Mouse (Mus musculus) midbrain, embryonic 10.5 days (tissue): Measurements from ENCODE around the gene Slc45a3. TPM values are rescaled to one million over a fixed set of nuclear protein-coding genes. Genes with fewer than 3 reads are reported as not detected.
A peak's percentile ranks its signal among the peaks of the same experiment; 100 is the strongest.

Experiments used
- DNase-seq: peaks from one replicate; pipeline ENCODE4 v3.0.0-alpha.2; 2017; ENCODE audit warnings: low spot score
- H3K27ac ChIP-seq: fragments of 300-500 bp; sonication (generic); replicated peaks from 2 replicates; pipeline ENCODE4 v1.5.1; 2016; ENCODE audit warnings: mild to moderate bottlenecking
- H3K27me3 ChIP-seq: fragments of 300-500 bp; sonication (generic); 2 replicates; pipeline ENCODE4 v1.6.1; 2016; ENCODE audit warnings: low read depth, mild to moderate bottlenecking; ENCODE audit not compliant: poor library complexity, severe bottlenecking
- H3K36me3 ChIP-seq: fragments of 300-500 bp; sonication (generic); 2 replicates; pipeline ENCODE4 v1.6.1; 2016; ENCODE audit warnings: mild to moderate bottlenecking, moderate library complexity
- H3K4me1 ChIP-seq: fragments of 300-500 bp; sonication (generic); 2 replicates; pipeline ENCODE4 v1.6.1; 2016
- H3K4me3 ChIP-seq: fragments of 300-500 bp; sonication (generic); 2 replicates; pipeline ENCODE4 v1.5.1; 2016; ENCODE audit warnings: mild to moderate bottlenecking, moderate library complexity
- H3K9me3 ChIP-seq: fragments of 300-500 bp; sonication (generic); replicated peaks from 2 replicates; pipeline ENCODE4 v1.6.1; 2016; ENCODE audit warnings: mild to moderate bottlenecking
- WGBS: fragments of 180-500 bp; shearing (Covaris S2); methylation state at CpG from one replicate; pipeline ENCODE4 v1.1.7; 2016; 5-methylcytosine and 5-hydroxymethylcytosine counted together
- polyA plus RNA-seq: library from polyadenylated mRNA; unstranded; fragments of >200 nt; fragmentation: Nextera tagmentation; extraction: Ambion mirVana; gene quantifications from 2 replicates; pipeline ENCODE4 v1.2.1, GENCODE M21; 2016

The Slc45a3 gene
- polyA plus RNA-seq, 1 experiment from 2014 or later = 18.6 TPM

DNA sequence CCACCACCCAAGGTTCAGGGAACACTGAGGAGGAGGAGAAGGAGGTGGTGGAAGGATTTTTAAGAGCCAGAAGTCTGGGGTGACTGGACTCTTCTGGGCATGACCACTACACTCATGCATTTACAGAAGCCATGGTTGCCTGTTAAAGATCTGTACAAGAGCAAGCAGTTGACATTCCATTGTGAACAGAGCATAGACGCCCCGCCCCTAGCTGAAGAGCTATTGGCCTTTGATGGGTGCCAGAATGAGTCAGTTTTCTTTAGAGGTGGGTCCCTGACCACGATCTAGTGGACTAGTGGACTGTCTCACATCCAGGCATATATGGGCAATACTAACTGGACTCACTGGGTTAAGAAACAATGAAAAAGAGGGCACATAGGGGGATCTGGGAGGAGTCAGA, 43.3 kb downstream of the Slc45a3 start:
- Histone ChIP-seq H3K4me1 (peaks cover 27% of the 10 kb centered on the region), H3K27ac (no peak overlapping the region), H3K4me3 (no peak overlapping the region), H3K9me3 (no peaks in the 10 kb centered on the region), H3K36me3 (no peaks in the 10 kb centered on the region), H3K27me3 (no peaks in the 10 kb centered on the region)
- WGBS = 89% methylated on average over 3 of the region's 3 CpGs
- DNase-seq = no peak

DNA sequence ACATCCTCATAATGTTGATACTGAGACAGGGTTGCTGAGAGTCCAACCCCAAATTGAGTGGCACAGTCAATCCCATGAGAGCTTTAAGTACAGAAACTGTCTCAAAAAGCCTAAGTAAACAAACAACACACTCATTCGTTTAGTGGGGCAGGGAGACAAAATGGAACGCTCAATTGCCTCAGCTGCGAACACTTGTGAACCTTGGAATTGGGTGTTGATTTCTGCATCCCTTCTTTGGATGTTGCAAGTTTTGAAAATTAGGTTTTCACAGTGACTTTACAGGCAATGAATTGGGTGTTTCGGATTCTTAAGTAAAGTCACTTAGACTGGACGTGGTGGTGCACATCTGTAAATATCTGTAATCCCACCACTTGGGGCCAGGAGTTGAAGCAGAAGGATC, 44.0 kb downstream of the Slc45a3 start:
- H3K27me3 ChIP-seq = no peaks in the 10 kb centered on the region
- H3K27ac ChIP-seq = peak overlapping the region; percentile 99

DNA sequence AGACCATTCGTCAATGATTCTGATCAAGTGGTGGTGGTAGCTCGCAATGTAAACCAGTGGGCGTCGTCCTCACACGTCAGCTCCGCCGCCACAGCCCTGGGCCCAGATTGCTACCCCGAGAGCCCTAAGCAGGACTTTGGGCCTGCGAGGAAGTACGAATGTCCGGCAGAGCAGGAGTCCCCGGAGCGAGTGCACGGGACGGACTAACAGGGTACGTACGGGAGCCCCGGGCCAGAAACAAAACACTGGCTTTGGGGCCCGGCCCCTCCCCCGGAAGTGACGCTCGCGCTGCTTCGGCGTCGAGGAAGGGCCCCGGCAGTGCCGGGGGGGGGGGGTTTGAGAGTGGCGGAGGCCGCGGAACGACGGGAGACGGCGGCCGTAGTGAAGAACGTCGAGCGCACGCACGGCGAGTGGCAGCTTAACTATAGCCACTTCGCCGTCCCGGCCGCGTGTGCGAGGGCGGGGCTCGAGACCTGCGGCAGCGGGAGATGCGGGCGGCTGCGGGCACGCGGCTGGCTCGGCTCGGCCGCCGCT, 44.6 kb downstream of the Slc45a3 start, which contains the start of gene Elk4:
Gene Elk4 (plus strand): TSS at position 326 of the 534 bp plus-strand sequence.
- no peaks in the 10 kb centered on the region for H3K36me3 ChIP-seq
- under 1% methylated on average over 61 of the region's 61 CpGs for WGBS
- H3K9me3 ChIP-seq = no peaks in the 10 kb centered on the region
- H3K4me3 ChIP-seq = peak within 1 kb of the TSS; percentile 92
- DNase-seq = peak; percentile 93
- H3K27me3 ChIP-seq = no peaks in the 10 kb centered on the region
- peak within 1 kb of the TSS; percentile 99 for H3K27ac ChIP-seq
- H3K4me1 ChIP-seq = peaks cover 27% of the 10 kb centered on the region

More for the DNA sequence above, 44.0 kb downstream of the Slc45a3 start:
- Histone ChIP-seq H3K4me3 (peak overlapping the region; percentile 92), H3K4me1 (peaks cover 27% of the 10 kb centered on the region), H3K36me3 (no peaks in the 10 kb centered on the region), H3K9me3 (no peaks in the 10 kb centered on the region)
- no peak for DNase-seq
- 40% methylated on average over 5 of the region's 5 CpGs for WGBS

DNA sequence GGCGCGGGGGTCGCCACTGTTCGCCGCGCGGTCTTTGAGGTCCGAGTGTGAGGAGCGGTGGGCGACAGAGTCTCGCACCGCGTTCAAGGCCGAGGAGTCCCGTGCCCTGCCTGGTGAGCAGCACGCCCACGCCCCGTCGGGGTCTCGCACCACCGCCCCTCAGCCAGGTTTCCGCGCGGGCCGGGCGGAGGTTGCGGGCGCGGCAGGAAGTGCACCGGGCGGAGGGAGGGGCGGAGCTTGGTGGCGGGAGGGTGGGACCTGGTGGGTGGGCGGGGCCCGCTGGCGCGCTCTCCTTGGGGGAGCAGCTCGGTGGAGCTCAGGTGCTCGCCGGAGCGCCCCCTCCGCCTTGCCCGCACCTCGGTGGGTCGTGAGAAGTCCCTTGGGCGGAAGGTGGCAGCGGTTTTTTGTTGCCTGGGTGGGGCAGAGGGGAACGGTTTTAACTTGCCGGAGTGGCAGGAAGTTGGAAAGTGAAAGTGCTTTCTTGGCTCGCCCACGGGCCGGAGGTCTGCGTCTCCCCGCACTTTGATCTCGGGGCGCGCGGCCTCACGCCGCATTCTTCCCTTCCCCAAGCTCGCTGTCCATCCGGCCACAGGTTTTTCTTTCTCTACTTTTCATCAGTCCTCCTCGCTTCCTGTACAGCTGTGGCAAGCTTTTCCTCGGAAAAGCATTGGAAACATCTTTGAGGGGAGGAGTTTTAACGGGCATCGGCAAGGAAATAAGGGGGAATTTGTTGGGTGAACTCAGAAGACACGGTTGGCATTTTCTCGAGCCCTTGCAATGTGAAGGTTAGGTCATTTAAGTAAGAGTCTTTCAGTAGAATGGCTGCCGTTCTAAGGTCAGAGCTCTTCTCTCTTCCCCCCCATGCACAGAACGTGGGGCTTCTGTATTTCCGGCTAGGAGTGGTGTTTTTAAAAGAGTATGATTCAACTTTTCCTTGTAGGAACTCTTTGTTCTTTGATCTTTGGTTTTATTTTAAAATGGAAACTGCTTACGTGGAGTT, 45.4 kb downstream of the Slc45a3 start:
- peaks cover 27% of the 10 kb centered on the region for H3K4me1 ChIP-seq
- H3K36me3 ChIP-seq = no peaks in the 10 kb centered on the region
- no peaks in the 10 kb centered on the region for H3K27me3 ChIP-seq
- 1% methylated on average over 71 of the region's 72 CpGs for WGBS
- H3K4me3 ChIP-seq = peak overlapping the region; percentile 92
- no peaks in the 10 kb centered on the region for H3K9me3 ChIP-seq
- H3K27ac ChIP-seq = peak overlapping the region; percentile 99
- DNase-seq = peak; percentile 90

DNA sequence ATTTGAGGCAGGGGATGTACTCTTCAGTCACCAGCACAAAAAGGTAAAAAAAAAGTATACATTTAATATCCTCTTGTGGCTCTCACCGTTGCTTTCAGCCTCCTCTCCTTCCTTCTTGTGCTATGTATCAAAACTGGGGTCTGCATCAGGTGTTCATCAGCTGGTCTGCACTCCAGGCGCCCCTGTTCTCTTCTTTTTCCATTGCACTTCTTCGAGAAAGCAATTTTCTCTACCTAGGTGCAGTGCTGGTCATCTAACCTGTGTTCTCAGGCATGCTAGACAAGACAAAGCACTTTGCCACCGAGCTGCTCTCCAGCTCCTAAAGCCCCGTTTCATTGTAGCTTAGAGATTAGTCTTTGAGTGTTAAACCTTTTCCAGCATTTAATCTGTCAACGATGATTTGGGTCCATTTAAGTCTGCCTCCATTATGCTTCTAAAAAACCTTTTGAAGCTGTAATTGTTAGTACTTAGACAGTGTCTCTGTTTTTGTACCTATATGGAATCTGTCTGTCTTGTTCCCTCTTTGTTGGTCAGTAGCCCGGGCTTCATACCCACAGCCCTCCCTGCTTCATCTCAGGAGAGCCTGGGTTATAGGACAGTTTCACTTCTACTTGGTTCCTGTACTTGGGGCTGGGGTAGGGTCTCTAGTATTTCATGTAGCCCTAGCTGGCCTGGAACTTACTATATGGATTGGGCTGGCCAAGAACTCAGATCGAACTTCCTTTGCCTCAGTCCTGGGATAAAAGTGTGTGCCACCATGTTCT, 46.3 kb downstream of the Slc45a3 start:
- H3K27me3 ChIP-seq = no peaks in the 10 kb centered on the region
- no peaks in the 10 kb centered on the region for H3K9me3 ChIP-seq
- peaks cover 27% of the 10 kb centered on the region for H3K4me1 ChIP-seq
- H3K27ac ChIP-seq = 0 out of 2 replicates have a peak overlapping the region, but pooled peaks have one; percentile 99
- H3K4me3 ChIP-seq = peak overlapping the region; percentile 92
- no peak for DNase-seq
- peaks cover 5% of the 10 kb centered on the region for H3K36me3 ChIP-seq
- WGBS = 50% methylated on average over 8 of the region's 8 CpGs

GRCm38 (mm10) chr1:132010632-132011501, 48.1 kb downstream of the Slc45a3 start:
- Histone ChIP-seq H3K36me3 (peaks cover 23% of the 10 kb centered on the region), H3K27ac (no peak overlapping the region), H3K4me3 (no peak overlapping the region), H3K4me1 (peaks cover 27% of the 10 kb centered on the region), H3K27me3 (no peaks in the 10 kb centered on the region), H3K9me3 (no peaks in the 10 kb centered on the region)
- WGBS = 90% methylated on average over 17 of the region's 17 CpGs
- no peak for DNase-seq

DNA sequence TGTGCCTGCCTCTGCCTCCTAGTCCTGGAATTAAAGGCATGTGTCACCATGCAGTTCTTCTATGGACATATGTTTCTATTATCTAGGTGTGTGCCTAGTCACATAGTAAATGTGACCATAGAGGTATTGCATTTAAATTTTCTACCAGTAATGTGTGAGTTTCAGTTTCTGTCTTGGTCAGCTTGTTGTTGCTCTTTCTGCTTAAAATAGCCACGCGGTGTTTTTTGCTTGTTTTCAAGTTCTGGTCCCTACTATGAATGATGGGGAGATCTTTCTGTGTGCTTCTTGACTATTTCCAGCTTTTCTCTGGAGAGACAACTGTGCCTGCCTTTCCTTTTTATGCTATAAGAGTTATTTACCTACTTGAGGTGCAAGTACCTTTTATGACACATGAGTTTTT, 49.0 kb downstream of the Slc45a3 start:
- Histone ChIP-seq H3K27me3 (no peaks in the 10 kb centered on the region), H3K4me3 (no peak overlapping the region), H3K4me1 (peaks cover 23% of the 10 kb centered on the region), H3K27ac (no peak overlapping the region), H3K9me3 (no peaks in the 10 kb centered on the region), H3K36me3 (peaks cover 31% of the 10 kb centered on the region)
- 80% methylated on average over 2 of the region's 2 CpGs for WGBS
- no peak for DNase-seq

DNA sequence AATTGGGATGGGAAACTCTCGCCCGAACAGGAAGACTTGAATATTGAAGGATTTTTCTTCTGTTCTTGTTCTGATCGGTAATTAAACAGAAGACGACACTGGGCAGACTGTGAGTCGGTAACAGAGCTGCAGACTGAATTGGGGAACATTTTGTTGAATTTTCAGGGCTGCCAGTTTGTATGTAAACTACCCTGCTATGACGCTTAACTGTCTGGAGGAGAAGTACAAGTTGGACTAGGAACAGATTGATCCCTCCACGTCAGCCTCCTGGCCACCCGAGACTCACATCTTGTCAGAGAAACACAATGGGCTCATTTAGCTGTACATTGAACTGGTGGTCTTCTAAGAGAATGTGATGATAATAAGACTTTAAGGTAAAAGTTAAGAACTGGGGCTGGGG, 50.1 kb downstream of the Slc45a3 start:
- H3K9me3 ChIP-seq = no peaks in the 10 kb centered on the region
- H3K4me1 ChIP-seq = peaks cover 22% of the 10 kb centered on the region
- WGBS = 90% methylated on average over 8 of the region's 8 CpGs

GRCm38 (mm10) chr1:132014800-132015199, 52.0 kb downstream of the Slc45a3 start:
- Histone ChIP-seq H3K36me3 (peaks cover 61% of the 10 kb centered on the region), H3K27me3 (no peaks in the 10 kb centered on the region), H3K27ac (no peak overlapping the region), H3K4me3 (no peak overlapping the region), H3K9me3 (no peaks in the 10 kb centered on the region), H3K4me1 (peaks cover 3% of the 10 kb centered on the region)
- no peak for DNase-seq
- WGBS = 83% methylated on average over 1 of the region's 1 CpGs

More for the DNA sequence above, 50.1 kb downstream of the Slc45a3 start:
- H3K4me3 ChIP-seq = no peak overlapping the region
- H3K27me3 ChIP-seq = no peaks in the 10 kb centered on the region
- peaks cover 42% of the 10 kb centered on the region for H3K36me3 ChIP-seq
- DNase-seq = no peak
- no peak overlapping the region for H3K27ac ChIP-seq

GRCm38 (mm10) chr1:132016691-132017090, 53.9 kb downstream of the Slc45a3 start:
- H3K27ac ChIP-seq = no peak overlapping the region

GRCm38 (mm10) chr1:132019876-132020275, 57.1 kb downstream of the Slc45a3 start:
- no peak overlapping the region for H3K4me3 ChIP-seq
- no peak for DNase-seq
- whole genome bisulfite sequencing = 93% methylated on average over 7 of the region's 7 CpGs
- H3K27me3 ChIP-seq = no peaks in the 10 kb centered on the region
- H3K4me1 ChIP-seq = no peaks in the 10 kb centered on the region
- no peak overlapping the region for H3K27ac ChIP-seq
- peaks cover 95% of the 10 kb centered on the region for H3K36me3 ChIP-seq
- H3K9me3 ChIP-seq = no peaks in the 10 kb centered on the region

More at GRCm38 (mm10) chr1:132016691-132017090, 53.9 kb downstream of the Slc45a3 start:
- Histone ChIP-seq H3K4me3 (no peak overlapping the region), H3K9me3 (no peaks in the 10 kb centered on the region), H3K27me3 (no peaks in the 10 kb centered on the region), H3K4me1 (no peaks in the 10 kb centered on the region), H3K36me3 (peaks cover 78% of the 10 kb centered on the region)
- no peak for DNase-seq
- WGBS = 95% methylated on average over 1 of the region's 1 CpGs

- Histone ChIP-seq H3K4me1 (no peaks in the 10 kb centered on the region), H3K27ac (no peak overlapping the region), H3K27me3 (no peaks in the 10 kb centered on the region), H3K36me3 (peaks cover 93% of the 10 kb centered on the region), H3K4me3 (no peak overlapping the region), H3K9me3 (no peaks in the 10 kb centered on the region)
- WGBS = 90% methylated on average over 3 of the region's 3 CpGs
- no peak for DNase-seq
Observed at GRCm38 (mm10) chr1:132022107-132022506, 59.3 kb downstream of the Slc45a3 start.
